Mouse (Mus musculus): ENCODE measurements at regions not wholly inside any gene's neighbourhood (a gene's known extent, or its start where the extent isn't known, plus 50 kb on each side); places are given as distances from the start of the nearest gene placed in this dataset.

DNA sequence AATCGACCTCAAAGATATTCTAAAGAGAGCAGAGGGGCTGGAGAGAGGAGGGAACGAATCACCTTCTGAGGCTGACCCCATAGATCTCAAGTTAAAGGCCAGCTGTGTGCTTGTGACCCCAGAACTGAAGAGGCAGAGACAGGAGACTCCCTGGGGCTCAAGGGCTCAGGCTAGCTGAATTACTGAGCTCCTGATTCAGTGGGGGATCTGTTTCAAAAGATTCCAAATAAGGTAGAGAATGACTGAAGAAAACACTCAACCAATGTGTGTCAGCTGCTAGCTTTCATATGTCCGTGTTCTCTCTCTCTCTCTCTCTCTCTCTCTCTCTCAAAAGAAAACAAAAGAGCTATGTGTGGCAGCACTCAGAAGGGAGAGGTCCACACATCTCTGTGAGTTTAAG is 70.0 kb upstream of the Gli2 start:
- DNase-seq (ENCODE audit: low spot score) = no peak

DNA sequence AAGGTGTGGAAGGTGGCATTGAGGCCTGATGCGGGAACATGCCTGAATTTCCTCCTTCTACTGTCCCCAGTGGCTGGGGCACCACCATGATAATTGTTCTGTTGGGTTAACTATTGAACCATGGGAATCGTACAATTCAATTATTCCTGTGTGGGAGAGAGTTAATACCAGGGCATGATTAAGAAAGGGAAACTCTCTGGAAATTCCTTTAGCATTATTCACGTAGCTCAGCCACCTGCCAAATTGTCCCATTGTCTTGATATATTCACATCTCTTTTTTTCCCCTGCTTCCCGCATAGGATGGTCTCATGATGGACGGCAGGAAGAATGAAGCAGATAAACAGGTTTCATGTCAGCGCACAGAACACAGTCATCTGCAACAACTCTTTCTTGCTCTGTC is 69.6 kb upstream of the Gli2 start:
- no peak for DNase-seq (ENCODE audit: low spot score)

DNA sequence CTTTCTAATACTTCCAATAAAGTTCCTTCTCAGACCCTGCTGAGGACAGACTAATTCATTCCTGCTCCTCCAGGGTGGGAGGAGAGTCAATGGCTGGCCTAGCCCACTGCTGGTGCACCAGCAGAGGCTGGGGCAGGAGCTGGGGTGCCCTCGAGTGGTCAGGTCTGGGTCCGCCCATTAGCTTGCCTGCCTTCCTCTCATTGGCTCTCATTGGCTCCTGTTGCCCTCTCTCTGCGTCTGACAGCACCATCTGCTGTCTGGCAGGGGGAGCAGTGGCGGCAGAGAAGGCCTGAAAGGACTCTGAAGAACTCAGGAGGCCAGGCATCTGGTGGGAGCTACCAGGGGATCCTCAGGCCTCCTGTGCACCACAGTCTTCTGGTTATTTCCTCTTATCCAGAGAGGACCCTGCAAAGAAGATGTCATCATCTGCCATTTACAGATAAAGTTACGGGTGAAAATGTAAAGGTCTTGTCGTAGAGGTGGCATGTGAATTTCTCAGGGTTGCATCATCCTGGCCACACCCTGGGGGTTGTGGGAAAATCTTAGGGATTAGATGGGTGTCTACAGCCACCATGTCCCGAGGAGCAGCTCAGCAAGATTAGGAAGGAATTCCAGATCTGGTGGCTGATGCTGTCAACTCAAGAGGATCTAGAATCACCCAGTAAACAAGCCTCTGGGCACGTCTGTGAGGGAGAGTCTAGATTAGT is 66.6 kb upstream of the Gli2 start:
- DNase-seq (ENCODE audit: low spot score) = peak; percentile 24

DNA sequence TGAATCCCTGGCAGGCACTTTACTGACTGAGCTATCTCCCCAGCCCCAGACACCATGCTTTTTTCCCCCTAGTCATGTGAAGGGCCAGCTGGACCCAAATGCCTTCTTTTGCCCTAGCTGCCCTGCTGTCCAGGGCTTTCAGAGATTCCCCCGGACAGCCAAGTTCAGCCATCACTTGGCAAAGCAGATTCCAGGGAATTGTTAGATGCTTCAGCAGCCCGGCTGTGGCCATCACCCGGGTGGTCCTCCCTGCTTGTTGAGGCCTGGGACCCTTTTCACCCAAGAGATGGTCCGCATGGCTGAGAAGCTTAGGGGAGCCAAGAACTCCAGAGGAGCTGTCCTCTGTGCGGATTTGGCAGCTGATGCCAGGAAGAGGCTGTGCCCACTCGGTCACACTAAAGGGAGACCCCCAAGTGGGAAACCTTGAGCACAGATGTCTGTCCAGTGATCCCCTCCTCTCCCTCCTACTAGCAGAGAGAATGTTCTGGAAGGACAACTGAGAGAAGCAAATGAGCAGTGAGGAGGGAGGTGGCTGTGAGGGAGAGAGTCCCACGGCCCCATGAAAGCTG is 61.8 kb upstream of the Gli2 start:
- no peak for DNase-seq (ENCODE audit: low spot score)

DNA sequence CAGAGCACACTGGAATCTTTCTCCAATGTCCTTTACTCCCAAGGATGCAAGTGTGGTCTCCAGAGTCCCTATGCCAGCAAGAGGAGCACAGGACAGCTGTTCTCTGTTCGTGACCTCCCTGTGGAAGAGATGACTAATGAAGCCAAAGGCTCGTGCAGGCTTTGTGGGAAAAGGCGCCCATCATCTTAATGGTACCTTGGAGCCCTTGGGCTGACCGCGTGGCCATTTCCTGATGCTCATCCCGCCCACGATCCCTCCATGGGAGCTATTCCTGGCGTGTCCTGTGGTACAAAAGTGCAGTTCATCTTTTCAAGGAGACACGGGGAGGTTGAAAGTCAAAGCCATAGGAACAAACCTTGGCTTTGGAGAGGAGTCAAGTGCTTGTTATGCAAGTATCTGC is 55.2 kb upstream of the Gli2 start:
- no peak for DNase-seq (ENCODE audit: low spot score)

DNA sequence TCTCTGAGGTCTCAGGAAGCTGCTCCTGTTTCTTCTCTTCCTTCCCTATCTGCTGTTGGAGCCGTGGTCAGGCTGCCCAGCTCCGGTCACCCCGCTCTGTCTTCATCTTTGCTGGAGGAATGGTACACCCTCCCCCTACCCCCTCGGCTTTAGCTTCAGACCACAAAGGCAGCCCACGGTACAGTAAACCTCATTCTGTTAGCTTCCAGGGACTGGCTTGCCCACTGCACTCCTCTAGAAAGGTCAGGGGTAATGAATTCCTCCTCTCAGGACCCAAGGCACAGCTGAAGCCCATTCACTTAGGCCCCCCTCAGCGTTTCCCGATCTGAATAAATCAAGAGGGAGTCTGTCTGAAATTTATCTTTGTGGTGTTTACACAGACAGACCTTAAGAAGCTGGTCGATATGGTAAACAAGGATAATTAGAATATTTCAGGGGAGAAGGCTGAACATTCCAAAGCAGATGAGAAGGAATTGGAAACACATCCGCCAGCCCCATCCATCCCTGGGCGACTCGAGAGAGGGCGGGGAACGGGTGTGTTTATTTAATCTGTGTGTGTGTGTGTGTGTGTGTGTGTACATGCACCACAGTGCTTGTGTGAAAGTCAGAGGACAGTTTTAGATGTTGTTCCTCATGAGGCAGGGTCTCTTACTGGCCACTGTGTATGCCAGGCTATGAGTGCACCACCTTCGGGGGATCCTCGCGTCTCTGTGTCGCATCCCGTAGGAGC is 53.0 kb upstream of the Gli2 start:
- no peak for DNase-seq (ENCODE audit: low spot score)
